Mouse (Mus musculus): ENCODE measurements around the gene Zscan2. TPM values are rescaled to one million over a fixed set of nuclear protein-coding genes. Genes with fewer than 3 reads are reported as not detected.

The Zscan2 gene
- total and polyA plus RNA-seq, 2 experiments from 2014 or later: 2.2 to 19.9 TPM

- H3K4me3 ChIP-seq (ENCODE audit: low read length): no peak overlapping the region
- H3K4me2 ChIP-seq (ENCODE audit: low read depth, low read length): no peak overlapping the region
- no peak overlapping the region for H3K9ac ChIP-seq (replicated peaks; ENCODE audit: low read length)
- no peak overlapping the region for H3K27ac ChIP-seq
- no peak for DNase-seq (ENCODE audit: low spot score)
- no peaks in the 10 kb centered on the region for H3K27me3 ChIP-seq (ENCODE audit: insufficient read depth, low read length)
- H3K4me1 ChIP-seq (ENCODE audit: insufficient read depth, low read length): no peaks in the 10 kb centered on the region
- no peaks in the 10 kb centered on the region for H3K36me3 ChIP-seq (ENCODE audit: insufficient read depth, low read length)
- no peaks in the 10 kb centered on the region for H3K9me3 ChIP-seq (ENCODE audit: low read length)
- ATAC-seq: no peak
- 72% methylated on average over 4 of the region's 4 CpGs for WGBS
- no peak for TF ChIP-seq CTCF (IDR thresholded peaks at IDR 0.05; ENCODE audit: low read depth)
Measured at GRCm38 (mm10) chr7:80835984-80836652, 24.6 kb upstream of the Zscan2 start.

GRCm38 (mm10) chr7:80837736-80838135 lies 23.0 kb upstream of the Zscan2 start:
- H3K27me3 ChIP-seq (ENCODE audit: insufficient read depth, low read length): no peaks in the 10 kb centered on the region
- no peak for TF ChIP-seq CTCF (IDR thresholded peaks at IDR 0.05; ENCODE audit: low read depth)
- no peaks in the 10 kb centered on the region for H3K9me3 ChIP-seq (ENCODE audit: low read length)
- no peaks in the 10 kb centered on the region for H3K36me3 ChIP-seq (ENCODE audit: insufficient read depth, low read length)
- no peak overlapping the region for H3K4me3 ChIP-seq (ENCODE audit: low read length)
- WGBS: 44% methylated on average over 9 of the region's 9 CpGs
- no peak overlapping the region for H3K4me2 ChIP-seq (ENCODE audit: low read depth, low read length)
- no peaks in the 10 kb centered on the region for H3K4me1 ChIP-seq (ENCODE audit: insufficient read depth, low read length)
- DNase-seq (ENCODE audit: low spot score) (no peak), ATAC-seq (no peak)
- no peak overlapping the region for H3K9ac ChIP-seq (replicated peaks; ENCODE audit: low read length)
- H3K27ac ChIP-seq: no peak overlapping the region

GRCm38 (mm10) chr7:80838247-80838646 lies 22.5 kb upstream of the Zscan2 start:
- Histone ChIP-seq H3K27me3 (ENCODE audit: insufficient read depth, low read length) (no peaks in the 10 kb centered on the region), H3K9me3 (ENCODE audit: low read length) (no peaks in the 10 kb centered on the region), H3K36me3 (ENCODE audit: insufficient read depth, low read length) (no peaks in the 10 kb centered on the region), H3K27ac (no peak overlapping the region), H3K4me3 (ENCODE audit: low read length) (no peak overlapping the region), H3K4me2 (ENCODE audit: low read depth, low read length) (no peak overlapping the region), H3K9ac (replicated peaks; ENCODE audit: low read length) (no peak overlapping the region), H3K4me1 (ENCODE audit: insufficient read depth, low read length) (no peaks in the 10 kb centered on the region)
- TF ChIP-seq CTCF (IDR thresholded peaks at IDR 0.05; ENCODE audit: low read depth): no peak
- no peak for ATAC-seq
- WGBS: 50% methylated on average over 7 of the region's 7 CpGs
- DNase-seq (ENCODE audit: low spot score): no peak

- DNase-seq (ENCODE audit: low spot score): no peak
- Histone ChIP-seq H3K4me2 (ENCODE audit: low read depth, low read length) (no peak overlapping the region), H3K27ac (no peak overlapping the region), H3K9ac (replicated peaks; ENCODE audit: low read length) (no peak overlapping the region), H3K4me1 (ENCODE audit: insufficient read depth, low read length) (no peaks in the 10 kb centered on the region), H3K4me3 (ENCODE audit: low read length) (no peak overlapping the region), H3K9me3 (ENCODE audit: low read length) (no peaks in the 10 kb centered on the region), H3K36me3 (ENCODE audit: insufficient read depth, low read length) (no peaks in the 10 kb centered on the region), H3K27me3 (ENCODE audit: insufficient read depth, low read length) (no peaks in the 10 kb centered on the region)
- no peak for TF ChIP-seq CTCF (IDR thresholded peaks at IDR 0.05; ENCODE audit: low read depth)
- ATAC-seq: no peak
Measured at GRCm38 (mm10) chr7:80839755-80840154, 21.0 kb upstream of the Zscan2 start.

- Histone ChIP-seq H3K4me3 (ENCODE audit: low read length) (no peak overlapping the region), H3K27me3 (ENCODE audit: insufficient read depth, low read length) (no peaks in the 10 kb centered on the region), H3K9me3 (ENCODE audit: low read length) (no peaks in the 10 kb centered on the region), H3K27ac (no peak overlapping the region), H3K4me1 (ENCODE audit: insufficient read depth, low read length) (no peaks in the 10 kb centered on the region), H3K36me3 (ENCODE audit: insufficient read depth, low read length) (no peaks in the 10 kb centered on the region), H3K4me2 (ENCODE audit: low read depth, low read length) (no peak overlapping the region), H3K9ac (replicated peaks; ENCODE audit: low read length) (no peak overlapping the region)
- no peak for TF ChIP-seq CTCF (IDR thresholded peaks at IDR 0.05; ENCODE audit: low read depth)
- DNase-seq (ENCODE audit: low spot score) (no peak), ATAC-seq (no peak)
- 70% methylated on average over 1 of the region's 1 CpGs for whole genome bisulfite sequencing
Measured at GRCm38 (mm10) chr7:80840241-80840640, 20.5 kb upstream of the Zscan2 start.

GRCm38 (mm10) chr7:80840937-80841336 lies 19.8 kb upstream of the Zscan2 start:
- H3K27me3 ChIP-seq (ENCODE audit: insufficient read depth, low read length): no peaks in the 10 kb centered on the region
- no peaks in the 10 kb centered on the region for H3K4me1 ChIP-seq (ENCODE audit: insufficient read depth, low read length)
- DNase-seq (ENCODE audit: low spot score) (no peak), ATAC-seq (no peak)
- H3K4me3 ChIP-seq (ENCODE audit: low read length): no peak overlapping the region
- H3K36me3 ChIP-seq (ENCODE audit: insufficient read depth, low read length): no peaks in the 10 kb centered on the region
- TF ChIP-seq CTCF (IDR thresholded peaks at IDR 0.05; ENCODE audit: low read depth): no peak
- no peak overlapping the region for H3K27ac ChIP-seq
- H3K9ac ChIP-seq (replicated peaks; ENCODE audit: low read length): no peak overlapping the region
- 79% methylated on average over 4 of the region's 4 CpGs for WGBS
- H3K9me3 ChIP-seq (ENCODE audit: low read length): no peaks in the 10 kb centered on the region
- no peak overlapping the region for H3K4me2 ChIP-seq (ENCODE audit: low read depth, low read length)

- no peaks in the 10 kb centered on the region for H3K4me1 ChIP-seq (ENCODE audit: insufficient read depth, low read length)
- no peak overlapping the region for H3K27ac ChIP-seq
- DNase-seq (ENCODE audit: low spot score) (no peak), ATAC-seq (no peak)
- TF ChIP-seq CTCF (IDR thresholded peaks at IDR 0.05; ENCODE audit: low read depth): no peak
- no peaks in the 10 kb centered on the region for H3K27me3 ChIP-seq (ENCODE audit: insufficient read depth, low read length)
- H3K9me3 ChIP-seq (ENCODE audit: low read length): no peaks in the 10 kb centered on the region
- H3K4me2 ChIP-seq (ENCODE audit: low read depth, low read length): no peak overlapping the region
- 78% methylated on average over 5 of the region's 5 CpGs for WGBS
- no peaks in the 10 kb centered on the region for H3K36me3 ChIP-seq (ENCODE audit: insufficient read depth, low read length)
- H3K9ac ChIP-seq (replicated peaks; ENCODE audit: low read length): no peak overlapping the region
- no peak overlapping the region for H3K4me3 ChIP-seq (ENCODE audit: low read length)
Measured at GRCm38 (mm10) chr7:80842132-80842531, 18.6 kb upstream of the Zscan2 start.
